Mouse (Mus musculus): Measurements from ENCODE around the gene Rgs16.
A peak's percentile ranks its signal among the peaks of the same experiment; 100 is the strongest.

The Rgs16 gene

GRCm38 (mm10) chr1:153721565-153722310 is 18.4 kb upstream of the Rgs16 start:
- DNase-seq = no peak

DNA sequence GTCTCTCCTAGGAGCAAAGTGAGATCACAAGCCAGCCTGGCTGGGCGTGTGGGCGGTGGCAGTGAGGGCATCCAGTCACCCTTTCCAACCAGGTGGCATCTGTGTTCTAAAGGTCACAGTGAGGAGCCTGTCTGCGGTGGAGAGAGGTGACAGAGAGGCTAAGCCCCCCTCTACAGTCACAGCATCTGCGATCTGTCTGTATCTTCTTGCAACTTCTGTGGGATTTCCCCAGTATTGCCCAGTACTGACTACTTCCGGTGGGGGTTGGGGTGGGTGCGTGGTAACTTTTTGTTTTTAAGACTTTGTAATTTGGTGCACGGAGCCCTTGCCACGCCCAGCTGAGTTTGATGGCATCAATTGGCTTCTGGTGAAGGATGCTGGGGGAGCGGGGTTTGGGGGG is 16.7 kb upstream of the Rgs16 start:
- peak; percentile 54 for DNase-seq

DNA sequence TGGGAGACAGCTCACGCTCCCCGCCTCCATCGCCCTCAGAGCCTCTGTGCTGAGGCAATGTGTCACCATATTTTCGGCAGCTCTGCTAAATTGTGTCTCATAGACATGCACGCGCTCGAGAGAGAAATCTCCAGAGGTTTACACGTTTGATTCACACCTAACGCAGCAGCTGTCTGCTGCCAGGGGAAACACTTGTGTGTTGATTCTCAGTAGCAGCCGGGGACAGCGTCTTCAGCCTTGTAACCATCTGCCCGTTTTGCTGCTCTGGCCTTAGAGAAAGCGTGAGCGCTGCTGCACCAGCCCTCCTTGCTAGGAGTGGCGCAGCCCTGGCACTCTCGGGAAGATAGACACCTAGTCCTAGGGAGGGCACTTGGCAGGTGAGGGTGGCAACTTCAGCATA is 13.5 kb upstream of the Rgs16 start:
- DNase-seq = no peak

GRCm38 (mm10) chr1:153729806-153730205 is 10.3 kb upstream of the Rgs16 start:
- peak; percentile 71 for DNase-seq

- no peak for DNase-seq
Observed at GRCm38 (mm10) chr1:153730671-153731070, 9.5 kb upstream of the Rgs16 start.

- peak; percentile 75 for DNase-seq
Observed at GRCm38 (mm10) chr1:153733181-153733580, 7.0 kb upstream of the Rgs16 start.

DNA sequence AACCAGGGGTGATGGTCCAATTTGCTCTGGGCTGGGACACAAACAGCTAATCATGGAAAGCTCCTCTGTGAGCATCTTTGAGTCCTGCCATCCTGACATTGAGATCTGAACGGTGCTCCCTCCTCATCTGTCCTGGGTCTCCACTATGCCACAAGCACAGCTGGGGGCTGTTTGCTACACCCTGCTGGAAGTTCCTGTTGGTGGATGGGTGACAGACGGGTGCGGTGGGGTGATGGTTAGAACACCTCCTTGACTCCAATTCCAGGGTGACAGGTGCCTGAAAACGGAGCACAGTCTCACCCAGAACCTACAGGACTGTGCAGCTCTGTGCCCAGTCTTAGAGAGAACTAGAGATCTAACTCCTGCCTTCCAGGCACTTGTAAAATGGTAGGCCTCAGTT is 5.3 kb upstream of the Rgs16 start:
- DNase-seq = peak; percentile 54

DNA sequence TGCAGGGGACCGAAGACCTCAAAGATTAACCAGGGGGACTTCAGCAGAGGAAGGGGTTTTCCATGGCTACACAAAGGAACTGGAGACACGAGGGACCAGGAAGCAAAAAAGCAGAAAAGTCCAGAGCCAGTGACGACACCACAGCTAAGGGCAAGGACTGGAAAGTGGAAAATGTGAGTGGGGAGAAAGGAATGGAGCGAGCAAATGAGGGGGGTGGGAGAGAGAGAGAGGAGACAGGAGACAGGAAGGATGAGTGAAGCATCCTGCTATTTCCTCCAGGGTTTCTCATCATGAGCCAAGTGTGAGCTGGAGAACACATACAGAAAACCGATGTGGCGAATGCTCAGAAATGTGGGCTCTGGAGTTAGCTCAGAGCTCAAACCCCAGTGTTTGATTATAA is 4.1 kb upstream of the Rgs16 start:
- DNase-seq = no peak

- no peak for DNase-seq
Observed at GRCm38 (mm10) chr1:153737101-153738085, 2.8 kb upstream of the Rgs16 start.

DNA sequence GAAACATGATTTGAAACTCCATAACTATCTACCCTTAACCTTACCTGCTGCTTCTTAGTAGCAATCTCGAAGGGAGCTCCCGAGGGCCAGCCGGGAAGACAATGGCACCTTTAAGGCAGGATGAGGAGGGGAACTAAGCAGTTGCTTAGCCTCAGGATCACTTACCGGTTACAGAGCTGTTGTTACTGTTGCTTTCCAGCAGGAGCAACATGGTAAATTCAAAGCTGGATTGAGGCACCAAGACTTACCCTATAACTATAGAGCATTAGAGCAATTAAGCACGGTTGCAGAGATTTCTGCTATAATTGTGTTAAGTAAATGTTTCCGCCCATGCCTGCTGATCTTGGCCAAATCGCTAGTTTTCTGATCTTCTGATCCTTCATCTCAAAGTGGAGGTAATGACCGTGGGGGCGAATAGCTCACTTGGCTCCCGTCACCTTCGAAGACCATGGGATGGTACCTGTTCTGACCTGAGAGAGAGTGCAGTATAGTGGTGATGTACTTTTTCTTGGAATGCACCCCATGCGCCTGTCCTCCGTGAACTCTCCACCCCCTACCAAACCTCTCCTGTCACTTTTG is 623 bp upstream of the Rgs16 start:
- no peak for DNase-seq

GRCm38 (mm10) chr1:153740775-153741400 is 739 bp downstream of the Rgs16 start:
- DNase-seq = no peak

- no peak for DNase-seq
Observed at GRCm38 (mm10) chr1:153741551-153742316, 1.6 kb downstream of the Rgs16 start.

DNA sequence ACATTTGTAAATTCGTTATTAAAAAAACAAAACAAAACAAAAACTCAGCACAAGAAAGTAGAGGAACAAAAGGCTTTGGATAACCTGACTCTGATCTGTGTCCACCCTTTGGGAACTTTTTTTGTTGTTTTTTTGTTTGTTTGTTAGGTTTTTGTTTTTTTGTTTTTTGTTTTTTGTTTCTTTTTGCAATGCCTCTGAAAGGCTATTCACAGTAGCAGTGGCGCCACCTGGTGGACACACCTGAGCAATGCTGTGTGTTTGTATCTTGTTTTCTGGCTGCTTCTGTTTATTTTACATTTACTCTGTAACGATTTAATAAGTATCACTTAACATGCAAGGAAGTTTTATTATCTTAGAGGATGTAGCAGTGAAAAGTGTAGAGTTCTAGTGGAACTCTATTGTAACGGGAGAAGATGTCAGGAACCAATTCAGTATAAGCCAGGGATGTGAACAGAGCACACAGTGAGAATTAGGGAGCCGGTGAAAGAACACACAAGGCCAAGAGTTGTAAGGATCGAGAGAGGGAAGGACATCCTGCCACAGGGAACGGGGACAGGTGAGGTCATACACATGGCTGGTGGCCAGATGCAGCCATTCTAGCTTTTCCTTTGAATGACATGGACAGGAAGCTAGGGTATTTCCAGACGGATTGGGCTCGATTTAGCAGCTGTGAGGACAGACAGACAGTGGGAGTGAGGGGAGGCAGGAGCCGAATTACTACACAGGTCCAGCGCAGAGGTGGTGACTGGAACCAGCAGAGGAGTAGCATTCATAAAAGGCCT is 2.4 kb downstream of the Rgs16 start:
- peak; percentile 83 for DNase-seq

GRCm38 (mm10) chr1:153746119-153746670 is 6.0 kb downstream of the Rgs16 start:
- DNase-seq = peak; percentile 65

GRCm38 (mm10) chr1:153746728-153747127 is 6.6 kb downstream of the Rgs16 start:
- peak; percentile 81 for DNase-seq

DNA sequence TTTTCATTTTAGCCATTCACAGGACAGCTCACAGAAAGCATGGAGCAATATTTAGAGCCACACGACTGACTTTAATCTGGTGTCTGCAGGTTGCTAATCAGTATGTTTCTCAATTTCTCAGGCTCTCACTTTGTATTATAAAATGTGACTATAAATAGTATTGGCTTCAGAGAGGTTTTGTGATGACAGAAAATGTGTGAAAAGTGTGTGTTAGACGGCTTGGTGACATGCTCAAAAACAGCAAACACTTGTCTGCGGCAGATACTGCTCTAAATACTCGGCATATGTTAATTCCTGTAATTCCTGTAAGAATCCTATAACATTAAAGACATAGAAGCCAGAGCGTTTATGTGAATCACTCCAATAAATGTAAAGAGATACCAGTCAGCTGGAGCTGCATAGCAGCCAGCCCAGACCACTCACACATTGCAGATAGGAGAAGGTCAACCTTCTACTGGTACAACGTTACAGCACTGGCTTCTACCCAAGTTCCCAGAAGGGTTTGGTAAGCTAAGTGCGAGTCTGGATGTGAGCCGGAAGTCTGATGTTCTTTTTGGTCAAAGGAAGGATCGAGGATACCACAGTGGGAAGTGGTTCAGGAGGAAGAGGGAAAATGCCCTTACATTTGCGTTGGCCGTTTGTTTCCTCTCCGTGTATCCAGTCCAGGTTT is 7.8 kb downstream of the Rgs16 start:
- peak; percentile 5 for DNase-seq

- DNase-seq = peak; percentile 84
Observed at GRCm38 (mm10) chr1:153748549-153748948, 8.4 kb downstream of the Rgs16 start.

DNA sequence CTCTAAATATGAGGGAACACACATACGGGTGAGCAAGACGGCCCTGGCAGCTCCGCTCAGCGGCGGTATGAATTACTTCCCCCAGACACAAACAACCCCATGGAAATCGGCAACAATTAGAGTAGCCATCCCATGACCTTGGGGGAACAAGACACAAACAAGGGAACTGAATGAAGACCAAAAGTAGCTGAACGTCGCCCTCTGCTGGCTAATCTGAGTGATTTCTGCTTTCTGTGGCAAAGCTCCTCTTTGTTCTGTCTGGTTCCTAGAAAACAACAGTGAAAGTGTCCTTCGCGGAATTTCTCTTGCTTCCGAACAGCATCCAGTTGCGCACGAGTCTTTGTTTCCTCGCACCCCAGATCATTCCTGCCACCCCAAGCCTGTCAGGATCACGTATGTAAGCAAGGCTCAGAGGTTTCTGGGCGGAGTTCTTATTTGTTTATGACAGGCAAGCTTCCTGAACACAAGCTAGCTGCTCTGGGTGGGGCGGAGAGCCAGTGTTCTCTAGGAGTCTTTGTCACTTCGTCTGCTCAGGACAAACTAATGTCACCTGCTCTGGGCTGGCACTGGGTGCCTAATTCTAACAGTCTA is 9.2 kb downstream of the Rgs16 start, which contains the start of gene Rnasel:
TSS of gene Rnasel (plus strand) at position 216 of the 591 bp plus-strand sequence.
- peak; percentile 75 for DNase-seq

DNA sequence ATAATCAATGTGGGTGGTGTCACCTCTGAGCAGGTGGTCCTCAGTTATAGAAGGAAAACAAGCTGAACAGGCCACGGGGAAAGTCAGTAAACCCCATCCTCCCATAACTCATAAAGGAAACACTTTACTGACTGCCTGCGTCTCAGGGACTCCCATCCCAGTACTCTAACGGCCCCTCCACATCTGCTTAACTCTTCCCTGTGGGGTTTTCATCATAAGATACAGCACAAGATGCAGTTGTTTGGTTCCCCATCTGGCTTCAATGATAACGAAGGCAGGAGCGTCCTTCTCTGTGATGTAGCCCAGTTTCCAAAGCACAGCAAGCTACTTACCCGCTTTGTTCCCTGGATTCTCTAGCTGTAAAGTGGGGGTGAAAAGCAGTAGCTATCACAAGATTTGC is 9.9 kb downstream of the Rgs16 start:
- DNase-seq = no peak

- peak; percentile 56 for DNase-seq
Observed at GRCm38 (mm10) chr1:153751763-153752301, 11.7 kb downstream of the Rgs16 start.

All from thymus, postnatal 14 days (tissue).